Mouse (Mus musculus): ENCODE data around the gene Rbak.

DNA sequence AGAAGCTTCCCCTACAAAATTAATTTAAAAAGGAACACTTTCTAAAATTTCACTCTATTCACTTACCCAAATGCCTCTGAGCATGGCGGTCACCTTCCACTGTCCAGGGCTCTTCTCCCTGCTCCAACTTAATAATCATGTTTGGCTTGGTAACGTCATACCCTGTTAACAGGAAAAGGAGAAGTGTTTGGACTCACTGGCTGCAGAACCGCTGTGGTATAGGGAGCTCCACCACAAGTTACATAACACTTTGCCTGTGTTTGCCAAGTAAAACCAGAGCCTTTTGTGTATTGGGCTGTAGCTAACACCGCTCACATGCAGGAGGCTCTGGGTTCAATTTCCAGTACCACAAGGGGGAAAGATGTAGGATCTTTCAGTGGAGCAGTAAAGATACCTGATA, 4.6 kb downstream of the Rbak start:
- TF ChIP-seq CTCF (IDR thresholded peaks at IDR 0.05; ENCODE audit: low read depth) (no peak), EP300 (IDR thresholded peaks at IDR 0.05; ENCODE audit: low read depth) (no peak)

Data from liver, postnatal 0 days (tissue).